Mouse (Mus musculus) c-Kit-positive CD71-negative TER-119-negative erythroid progenitor cells, embryonic 14.5 days (primary cell): ENCODE measurements around the gene Gmppa.

ENCODE experiments used
- DNase-seq: peaks from one replicate; pipeline ENCODE4 v3.0.0-alpha.2; 2013; ENCODE audit warnings: low read depth

The Gmppa gene

DNA sequence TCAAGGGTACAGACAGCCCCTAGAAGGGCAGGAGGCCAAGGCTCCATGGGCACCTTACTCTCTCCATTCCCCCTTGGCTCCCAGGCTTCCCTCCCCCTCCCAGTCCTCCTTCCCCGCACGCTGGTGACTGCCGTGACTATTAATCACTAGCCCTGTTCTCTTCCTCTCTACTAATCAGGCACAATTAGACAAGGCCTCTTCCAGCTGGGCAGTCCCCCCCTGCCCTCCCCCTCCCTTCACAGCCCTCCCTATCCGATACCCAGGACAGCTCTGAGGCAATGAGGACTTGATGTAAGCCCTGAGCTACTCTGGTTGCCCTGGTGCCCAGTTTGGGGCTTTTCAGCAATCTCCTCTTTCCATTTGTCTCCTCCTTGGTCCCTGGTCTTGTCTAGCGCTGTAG, 20.2 kb downstream of the Gmppa start:
- DNase-seq, result no peak

- DNase-seq, result no peak
Measured at GRCm38 (mm10) chr1:75456746-75457564, 21.2 kb downstream of the Gmppa start.

GRCm38 (mm10) chr1:75457710-75458024, 21.9 kb downstream of the Gmppa start:
- no peak for DNase-seq

DNA sequence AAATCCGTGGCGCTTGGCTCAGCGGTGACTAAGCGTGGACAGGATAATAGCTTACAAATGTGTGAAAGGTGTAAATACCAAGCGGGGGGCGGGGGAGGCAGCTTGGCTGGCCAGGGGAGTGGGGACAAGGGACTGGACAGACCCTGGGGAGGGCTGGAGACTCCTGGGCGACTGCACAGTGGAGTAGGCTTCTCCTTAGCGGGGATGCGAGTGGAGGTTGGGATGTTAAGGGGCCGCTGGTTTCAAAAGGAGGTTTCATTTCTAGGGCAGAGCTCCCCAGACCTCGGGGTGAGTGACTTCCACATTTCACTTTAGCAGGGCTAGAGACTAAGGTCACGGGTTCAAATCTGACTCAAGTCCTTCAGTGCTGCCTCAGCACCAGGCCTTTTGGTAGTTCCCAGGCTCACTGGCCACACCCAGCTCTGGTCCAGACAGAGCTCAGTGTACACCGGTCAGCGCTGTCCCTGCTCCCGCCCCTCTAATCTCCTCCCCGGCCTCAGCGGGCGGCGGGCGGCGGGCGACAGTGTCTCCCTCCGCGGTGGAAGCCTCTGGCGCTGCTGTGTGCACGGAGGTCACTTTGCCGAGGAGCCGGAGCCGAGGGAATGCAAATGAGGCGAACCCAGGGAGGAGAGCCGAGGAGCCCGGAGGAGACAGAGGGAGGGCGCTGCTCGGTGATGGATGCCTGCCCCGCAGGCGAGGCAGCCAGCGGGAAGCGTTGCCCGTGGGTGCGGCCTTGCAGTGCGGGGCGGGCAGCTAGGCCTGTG, 22.5 kb downstream of the Gmppa start:
- DNase-seq, result no peak

DNA sequence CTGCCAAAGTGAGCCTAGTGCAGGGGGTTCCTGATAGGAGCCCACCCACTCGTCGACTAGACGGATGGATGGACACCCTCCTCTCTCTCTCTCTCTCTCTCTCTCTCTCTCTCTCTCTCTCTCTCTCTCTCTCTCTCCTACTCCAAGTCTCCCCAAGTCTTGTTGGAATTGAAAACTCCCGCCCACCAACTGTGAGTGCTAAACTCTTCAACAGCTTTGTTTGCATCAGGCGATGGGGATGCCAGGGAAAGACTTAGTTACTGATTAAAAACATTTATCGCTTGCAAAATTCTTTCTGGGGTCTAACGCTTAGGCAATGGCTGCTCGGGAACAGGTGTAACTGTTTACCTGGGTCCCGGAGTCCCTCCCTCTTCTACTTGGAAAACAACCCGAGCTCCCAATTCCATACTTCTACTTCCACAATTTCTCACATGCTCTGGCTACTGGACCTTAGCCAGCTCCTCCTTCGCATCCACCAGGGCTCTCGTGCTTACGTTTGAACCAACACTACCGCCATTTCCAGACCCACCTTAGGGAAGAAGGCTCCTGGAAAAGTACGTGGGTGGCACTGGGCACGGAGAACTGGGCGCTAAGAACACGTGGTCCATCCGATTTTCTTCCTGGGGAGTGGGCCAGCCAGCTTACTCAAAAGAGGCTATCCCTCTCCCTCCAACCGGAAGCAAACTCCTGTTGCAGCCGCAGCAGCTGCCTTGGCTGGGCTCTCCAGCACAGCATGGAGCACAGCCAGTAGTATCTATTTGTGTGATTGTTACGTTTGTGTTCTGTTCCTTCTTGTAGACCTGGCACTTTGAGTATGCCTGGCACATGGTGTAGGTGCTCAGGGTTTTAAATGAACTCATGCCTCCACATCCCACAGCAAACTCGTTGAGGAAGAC, 23.3 kb downstream of the Gmppa start:
- DNase-seq, result no peak

GRCm38 (mm10) chr1:75460297-75460696, 24.6 kb downstream of the Gmppa start:
- no peak for DNase-seq

DNA sequence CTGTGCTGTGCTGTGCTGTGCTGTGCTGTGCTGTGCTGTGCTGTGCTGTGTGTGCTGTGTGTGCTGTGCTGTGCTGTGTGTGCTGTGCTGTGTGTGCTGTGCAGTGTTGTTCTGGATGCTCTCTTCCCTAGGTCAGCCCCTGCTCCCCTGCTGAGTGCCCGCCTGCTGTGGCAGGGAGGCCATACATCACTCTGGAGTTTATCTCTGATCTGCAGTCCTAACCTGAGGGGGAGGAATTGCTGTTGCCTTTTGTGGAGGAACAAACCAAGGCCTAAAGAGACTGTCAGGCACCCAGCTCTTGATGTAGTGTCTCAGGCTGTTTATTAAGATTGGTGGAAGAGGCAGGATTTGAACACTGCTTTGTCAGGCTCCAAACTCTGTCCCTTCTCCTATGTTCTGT, 26.9 kb downstream of the Gmppa start:
- DNase-seq, result no peak

- no peak for DNase-seq
Measured at GRCm38 (mm10) chr1:75463652-75464204, 28.0 kb downstream of the Gmppa start.

DNA sequence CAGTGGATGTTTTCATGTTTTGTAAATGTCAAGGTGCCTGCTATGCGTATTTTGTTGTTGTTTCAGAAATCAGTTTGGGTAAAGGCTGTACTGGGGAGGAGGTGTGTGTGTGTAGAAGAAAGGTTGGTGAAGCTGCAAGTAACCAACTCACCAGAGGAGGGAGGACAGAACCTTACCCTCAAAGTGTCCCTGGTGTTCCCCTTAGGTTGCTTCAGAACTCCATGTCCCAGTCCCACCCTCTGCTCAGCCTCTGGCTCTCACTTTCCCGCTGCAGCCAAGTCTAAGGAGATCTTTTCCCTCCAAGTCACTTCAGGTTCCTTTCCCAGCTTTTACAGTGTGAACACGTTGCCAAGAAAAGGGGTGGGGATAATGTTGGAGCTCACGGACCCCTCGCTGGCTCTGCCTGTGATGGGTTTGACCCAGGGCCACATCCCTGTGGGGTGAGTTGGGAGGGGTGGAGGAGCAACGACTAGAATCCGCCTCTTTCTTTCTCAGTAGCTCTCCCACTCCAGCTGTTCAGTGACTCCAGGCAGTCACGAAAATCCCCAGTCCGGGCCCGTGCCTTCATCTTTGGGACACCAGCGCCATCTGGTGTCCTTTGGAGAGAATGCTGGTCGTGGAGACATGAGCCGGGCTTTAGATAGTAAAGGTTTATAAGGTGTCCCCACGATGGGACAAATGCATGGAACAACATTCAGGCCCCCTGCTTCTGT, 31.6 kb downstream of the Gmppa start:
- peak; percentile 70 for DNase-seq

GRCm38 (mm10) chr1:75469287-75469825, 33.6 kb downstream of the Gmppa start:
- no peak for DNase-seq

- DNase-seq, result no peak
Measured at GRCm38 (mm10) chr1:75476441-75476840, 40.7 kb downstream of the Gmppa start.

GRCm38 (mm10) chr1:75477264-75477965, 41.7 kb downstream of the Gmppa start:
- DNase-seq, result peak; percentile 60

GRCm38 (mm10) chr1:75477966-75478290, 42.2 kb downstream of the Gmppa start:
- DNase-seq, result no peak

DNA sequence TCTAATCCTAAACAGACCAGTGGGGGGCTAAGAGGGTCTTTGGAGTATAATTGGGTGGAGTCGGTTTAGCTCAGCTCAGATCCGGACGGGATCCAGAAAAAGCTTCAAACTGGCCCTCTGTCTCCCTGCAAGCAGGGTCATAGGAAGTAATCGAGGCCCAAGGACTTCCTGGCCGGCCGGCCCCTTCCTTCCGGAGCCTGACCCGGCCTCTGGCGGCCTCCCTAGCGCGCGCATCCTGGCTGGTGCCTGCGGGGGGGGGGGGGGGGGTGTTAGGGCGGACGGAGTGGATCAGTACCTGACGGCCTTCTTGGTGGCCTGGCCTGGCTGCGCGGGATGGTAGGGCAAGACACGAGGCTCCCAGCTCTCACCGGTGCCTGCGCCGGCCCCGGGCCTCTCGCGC, 42.8 kb downstream of the Gmppa start:
- no peak for DNase-seq

- DNase-seq, result peak; percentile 89
Measured at GRCm38 (mm10) chr1:75478916-75479634, 43.3 kb downstream of the Gmppa start, which contains the start of the genes Chpf and Tmem198. Chpf (minus strand) TSS chr1:75479307. Tmem198 (plus strand) TSS chr1:75479532.

- DNase-seq, result no peak
Measured at GRCm38 (mm10) chr1:75479635-75479989, 43.9 kb downstream of the Gmppa start.

DNA sequence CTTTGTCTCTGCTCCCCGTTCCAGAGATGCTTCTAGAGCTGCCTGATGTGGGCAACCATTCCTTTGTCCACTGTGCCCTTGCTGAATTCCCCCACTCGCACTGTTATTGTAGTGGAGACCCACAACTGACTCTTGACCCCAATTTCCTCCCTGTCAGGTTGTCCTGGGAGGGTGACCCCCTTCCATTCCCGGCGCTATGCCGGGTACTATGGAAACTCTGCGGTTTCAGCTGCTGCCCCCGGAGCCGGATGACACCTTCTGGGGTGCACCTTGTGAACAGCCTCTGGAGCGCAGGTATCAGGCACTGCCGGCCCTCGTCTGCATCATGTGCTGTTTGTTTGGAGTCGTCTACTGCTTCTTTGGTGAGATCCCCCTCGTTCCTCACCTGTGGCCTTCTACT, 44.3 kb downstream of the Gmppa start:
- no peak for DNase-seq

DNA sequence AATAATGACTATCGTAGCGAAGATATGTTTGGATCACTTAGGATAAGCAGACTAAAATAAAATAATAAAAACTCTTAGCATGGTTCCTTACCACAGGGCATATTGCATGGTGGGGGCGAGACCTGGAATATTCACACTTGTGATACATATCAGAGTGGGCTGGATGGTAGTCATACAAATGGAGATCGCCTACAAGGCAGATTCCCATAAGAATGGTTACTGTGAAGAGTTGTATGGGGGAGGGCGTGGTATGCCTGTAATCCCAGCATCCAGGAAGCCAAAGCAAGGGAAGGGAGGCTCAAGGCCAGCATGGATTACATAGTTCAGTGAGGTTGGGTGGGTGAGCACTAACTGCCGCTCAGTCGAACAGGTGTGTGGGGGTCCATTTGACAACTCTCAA, 45.0 kb downstream of the Gmppa start:
- DNase-seq, result no peak

DNA sequence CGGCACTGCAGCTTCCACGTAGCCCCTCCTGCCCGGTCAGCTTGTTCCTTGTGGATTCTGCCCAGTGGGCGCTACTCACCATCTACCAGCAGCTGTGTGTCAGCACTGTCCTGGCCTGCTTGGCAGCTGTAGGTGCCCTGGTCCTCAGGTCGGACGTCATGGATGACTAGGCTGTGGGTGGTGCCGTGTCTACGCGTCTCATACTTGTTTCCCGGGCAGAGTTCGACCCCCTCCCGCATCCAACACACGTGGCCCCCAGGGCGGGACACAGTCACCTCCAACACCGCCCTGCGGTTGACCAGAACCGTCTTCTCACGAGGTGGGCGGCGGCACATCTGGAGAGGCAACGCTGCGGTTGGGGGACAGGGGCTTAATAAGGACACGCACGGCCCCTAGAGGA, 50.8 kb downstream of the Gmppa start:
- DNase-seq, result no peak

DNA sequence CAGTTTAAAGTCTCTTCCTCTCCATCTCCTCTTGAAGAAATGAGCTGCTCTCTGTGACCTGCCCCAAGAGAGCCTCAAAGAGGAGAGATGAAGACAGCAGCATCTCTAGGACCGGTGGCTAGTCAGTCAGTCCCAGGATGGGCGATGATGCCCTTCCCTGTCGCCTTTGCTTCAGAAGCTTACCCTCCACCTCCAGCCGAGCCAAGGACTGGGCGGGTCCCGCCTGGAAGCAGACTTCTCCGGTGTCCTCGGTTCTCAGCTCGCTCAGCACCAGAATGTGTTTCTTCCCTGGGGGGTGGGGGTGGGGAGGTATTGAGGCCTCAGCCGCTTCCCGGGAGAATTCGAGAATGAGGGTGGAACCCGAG, 51.3 kb downstream of the Gmppa start:
- no peak for DNase-seq
